Mouse (Mus musculus): Measurements from ENCODE around the gene Crlf3.
"Not testable (repeated sequence)": the region's sequence is repeated elsewhere in the genome, so short reads cannot be mapped to it uniquely, and the experiment has no call there.

DNA sequence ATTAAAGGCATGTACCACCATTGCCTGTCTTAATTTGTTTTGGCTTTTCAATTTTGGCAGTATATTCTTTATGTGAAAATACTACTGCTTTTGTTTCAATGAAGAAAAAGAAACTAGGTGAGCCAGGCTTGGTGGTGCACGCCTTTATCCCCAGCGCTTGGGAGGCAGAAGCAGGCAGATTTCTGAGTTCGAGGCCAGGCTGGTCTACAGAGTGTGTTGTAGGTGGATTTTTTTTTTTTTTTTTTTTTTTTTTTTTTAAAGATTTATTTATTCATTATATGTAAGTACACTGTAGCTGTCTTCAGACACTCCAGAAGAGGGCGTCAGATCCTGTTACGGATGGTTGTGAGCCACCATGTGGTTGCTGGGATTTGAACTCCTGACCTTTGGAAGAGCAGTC is 64.3 kb downstream of the Crlf3 start:
- TF ChIP-seq FLI1 (IDR thresholded peaks at IDR 0.05; ENCODE audit: low read length); GATA1 (IDR thresholded peaks at IDR 0.05; ENCODE audit: borderline replicate concordance, low read length): not testable (repeated sequence)
